Mouse (Mus musculus) midbrain, embryonic 16.5 days (tissue): ENCODE measurements around the gene Lamtor4. TPM values are rescaled to one million over a fixed set of nuclear protein-coding genes. Genes with fewer than 3 reads are reported as not detected.

Source experiments
- ATAC-seq: fragments of 200-750 bp; cut with Nextera tagmentation; 2 replicates; pipeline ENCODE4 v1.8.0; 2017; ENCODE audit warnings: moderate TSS enrichment
- H3K27ac ChIP-seq: fragments of 300-500 bp; sonication (generic); 2 replicates; pipeline ENCODE4 v1.5.1; 2014; ENCODE audit warnings: mild to moderate bottlenecking, low read length, mixed read lengths
- H3K27me3 ChIP-seq: fragments of 300-500 bp; sonication (generic); 2 replicates; pipeline ENCODE4 v1.6.1; 2014; ENCODE audit warnings: low read depth, low read length, mixed read lengths; ENCODE audit not compliant: control insufficient read depth, insufficient read depth
- H3K36me3 ChIP-seq: fragments of 300-500 bp; sonication (generic); 2 replicates; pipeline ENCODE4 v1.6.1; 2014; ENCODE audit warnings: mild to moderate bottlenecking, low read length, moderate library complexity, mixed read lengths; ENCODE audit not compliant: control insufficient read depth, insufficient read depth
- H3K4me1 ChIP-seq: fragments of 300-500 bp; sonication (generic); 2 replicates; pipeline ENCODE4 v1.6.1; 2014; ENCODE audit warnings: mild to moderate bottlenecking, low read length, mixed read lengths; ENCODE audit not compliant: control insufficient read depth, insufficient read depth
- H3K4me2 ChIP-seq: fragments of 300-500 bp; sonication (generic); 2 replicates; pipeline ENCODE4 v1.6.1; 2014; ENCODE audit warnings: mild to moderate bottlenecking, low read length, mixed read lengths
- H3K4me3 ChIP-seq: fragments of 300-500 bp; sonication (generic); 2 replicates; pipeline ENCODE4 v1.5.1; 2014; ENCODE audit warnings: low read depth, mild to moderate bottlenecking, low read length, moderate library complexity, mixed read lengths
- H3K9ac ChIP-seq: fragments of 300-500 bp; sonication (generic); 2 replicates; pipeline ENCODE4 v1.6.1; 2014; ENCODE audit warnings: low read depth, low read length, mixed read lengths
- H3K9me3 ChIP-seq: fragments of 300-500 bp; sonication (generic); replicated peaks from 2 replicates; pipeline ENCODE4 v1.6.1; 2014; ENCODE audit warnings: mild to moderate bottlenecking, low read length, mixed read lengths; ENCODE audit not compliant: control insufficient read depth, poor library complexity, severe bottlenecking
- WGBS: fragments of 180-500 bp; shearing (Covaris S2); extraction: QIAGEN DNeasy Blood & Tissue Kit; methylation state at CpG from one replicate; pipeline ENCODE4 v1.1.7; 2014; 5-methylcytosine and 5-hydroxymethylcytosine counted together
- polyA plus RNA-seq: library from polyadenylated mRNA; unstranded; fragments of >200 nt; fragmentation: Nextera tagmentation; extraction: Ambion mirVana; gene quantifications from 2 replicates; pipeline ENCODE4 v1.2.1, GENCODE M21; 2015

The Lamtor4 gene
- polyA plus RNA-seq, 1 experiment from 2014 or later: 101 TPM

- under 1% methylated on average over 66 of the region's 71 CpGs for WGBS
- ATAC-seq: peak; percentile 93
Observed at GRCm38 (mm10) chr5:138263260-138264206, 8.3 kb downstream of the Lamtor4 start, which contains the start of gene BC037034. Gene BC037034 (minus strand): TSS chr5:138264033.

GRCm38 (mm10) chr5:138264207-138264578 is 8.9 kb downstream of the Lamtor4 start:
- Histone ChIP-seq H3K27ac (peak overlapping the region; percentile 64), H3K4me1 (peaks cover 18% of the 10 kb centered on the region), H3K9me3 (no peaks in the 10 kb centered on the region), H3K27me3 (no peaks in the 10 kb centered on the region), H3K4me3 (peak overlapping the region; percentile 89), H3K36me3 (peaks cover 16% of the 10 kb centered on the region; the same call in 1 of the 2 replicates), H3K4me2 (peak overlapping the region; percentile 93), H3K9ac (peak overlapping the region; percentile 95)
- no peak for ATAC-seq
- 15% methylated on average over 6 of the region's 6 CpGs for WGBS

More at GRCm38 (mm10) chr5:138263260-138264206, 8.3 kb downstream of the Lamtor4 start, which contains the start of gene BC037034:
- peak within 1 kb of the TSS; percentile 89 for H3K4me3 ChIP-seq
- peak within 1 kb of the TSS; percentile 93 for H3K4me2 ChIP-seq
- no peaks in the 10 kb centered on the region for H3K27me3 ChIP-seq
- peaks cover 18% of the 10 kb centered on the region for H3K4me1 ChIP-seq
- peaks cover 16% of the 10 kb centered on the region; the same call in 1 of the 2 replicates for H3K36me3 ChIP-seq
- peak within 1 kb of the TSS; percentile 95 for H3K9ac ChIP-seq
- peak within 1 kb of the TSS; percentile 64 for H3K27ac ChIP-seq
- H3K9me3 ChIP-seq: no peaks in the 10 kb centered on the region

GRCm38 (mm10) chr5:138265712-138266111 is 10.4 kb downstream of the Lamtor4 start:
- no peaks in the 10 kb centered on the region for H3K27me3 ChIP-seq
- H3K4me2 ChIP-seq: no peak overlapping the region
- 90% methylated on average over 4 of the region's 4 CpGs for WGBS
- peaks cover 18% of the 10 kb centered on the region for H3K4me1 ChIP-seq
- H3K4me3 ChIP-seq: no peak overlapping the region
- H3K36me3 ChIP-seq: peaks cover 6% of the 10 kb centered on the region; the same call in 1 of the 2 replicates
- H3K27ac ChIP-seq: no peak overlapping the region
- H3K9me3 ChIP-seq: no peaks in the 10 kb centered on the region
- no peak overlapping the region for H3K9ac ChIP-seq
- no peak for ATAC-seq

- H3K9ac ChIP-seq: no peak overlapping the region
- H3K36me3 ChIP-seq: no peaks in the 10 kb centered on the region; the same call in 1 of the 2 replicates
- H3K27ac ChIP-seq: no peak overlapping the region
- no peak overlapping the region for H3K4me2 ChIP-seq
- no peaks in the 10 kb centered on the region for H3K9me3 ChIP-seq
- no peak for ATAC-seq
- H3K27me3 ChIP-seq: no peaks in the 10 kb centered on the region
- no peak overlapping the region for H3K4me3 ChIP-seq
- peaks cover 18% of the 10 kb centered on the region for H3K4me1 ChIP-seq
- 91% methylated on average over 3 of the region's 3 CpGs for WGBS
Observed at GRCm38 (mm10) chr5:138267114-138267513, 11.8 kb downstream of the Lamtor4 start.

GRCm38 (mm10) chr5:138268980-138269379 is 13.7 kb downstream of the Lamtor4 start:
- WGBS: 82% methylated on average over 4 of the region's 4 CpGs

GRCm38 (mm10) chr5:138271232-138271631 is 15.9 kb downstream of the Lamtor4 start:
- Histone ChIP-seq H3K4me1 (peaks cover 21% of the 10 kb centered on the region), H3K27me3 (no peaks in the 10 kb centered on the region), H3K4me2 (no peak overlapping the region), H3K9ac (no peak overlapping the region), H3K27ac (no peak overlapping the region), H3K4me3 (no peak overlapping the region), H3K9me3 (no peaks in the 10 kb centered on the region), H3K36me3 (peaks cover 5% of the 10 kb centered on the region)
- ATAC-seq: no peak
- 61% methylated on average over 2 of the region's 3 CpGs for WGBS

More at GRCm38 (mm10) chr5:138268980-138269379, 13.7 kb downstream of the Lamtor4 start:
- no peaks in the 10 kb centered on the region for H3K9me3 ChIP-seq
- no peaks in the 10 kb centered on the region for H3K27me3 ChIP-seq
- no peak overlapping the region for H3K9ac ChIP-seq
- no peaks in the 10 kb centered on the region; the same call in 1 of the 2 replicates for H3K36me3 ChIP-seq
- H3K4me2 ChIP-seq: no peak overlapping the region
- no peak for ATAC-seq
- H3K27ac ChIP-seq: no peak overlapping the region
- H3K4me1 ChIP-seq: peaks cover 14% of the 10 kb centered on the region
- H3K4me3 ChIP-seq: no peak overlapping the region

- Histone ChIP-seq H3K4me1 (peaks cover 33% of the 10 kb centered on the region), H3K36me3 (peaks cover 5% of the 10 kb centered on the region), H3K4me2 (peak within 1 kb of the TSS; percentile 1; the same call in 1 of the 2 replicates), H3K4me3 (no peak within 1 kb of the TSS), H3K27me3 (no peaks in the 10 kb centered on the region), H3K27ac (no peak within 1 kb of the TSS), H3K9ac (no peak within 1 kb of the TSS), H3K9me3 (no peaks in the 10 kb centered on the region)
- WGBS: under 1% methylated on average over 12 of the region's 12 CpGs
- ATAC-seq: no peak
Observed at GRCm38 (mm10) chr5:138272409-138272923, 17.2 kb downstream of the Lamtor4 start, which contains the start of gene Gal3st4. Gene Gal3st4 (minus strand): TSS chr5:138272840.

GRCm38 (mm10) chr5:138274186-138274585 is 18.9 kb downstream of the Lamtor4 start:
- Histone ChIP-seq H3K9ac (no peak overlapping the region), H3K4me2 (no peak overlapping the region), H3K27ac (no peak overlapping the region), H3K27me3 (no peaks in the 10 kb centered on the region), H3K4me1 (peaks cover 47% of the 10 kb centered on the region), H3K36me3 (peaks cover 5% of the 10 kb centered on the region), H3K9me3 (no peaks in the 10 kb centered on the region), H3K4me3 (no peak overlapping the region)
- 61% methylated on average over 8 of the region's 8 CpGs for WGBS
- ATAC-seq: no peak
